Mouse (Mus musculus): ENCODE measurements at regions not wholly inside any gene's neighbourhood (a gene's known extent, or its start where the extent isn't known, plus 50 kb on each side); places are given as distances from the start of the nearest gene placed in this dataset.

GRCm38 (mm10) chr13:99041256-99041655 lies 56.9 kb upstream of the 1700024P04Rik start:
- Histone ChIP-seq H3K4me2 (ENCODE audit: low read length) (no peak overlapping the region), H3K9ac (replicated peaks; ENCODE audit: low read length) (no peak overlapping the region), H3K4me3 (replicated peaks; ENCODE audit: low read depth, low read length) (no peak overlapping the region), H3K36me3 (ENCODE audit: control insufficient read depth, insufficient read depth, low read length) (no peaks in the 10 kb centered on the region), H3K27me3 (ENCODE audit: control insufficient read depth, insufficient read depth, low read length) (no peaks in the 10 kb centered on the region), H3K27ac (replicated peaks; ENCODE audit: low read depth, low read length) (no peak overlapping the region), H3K4me1 (ENCODE audit: control insufficient read depth, insufficient read depth, low read length) (no peaks in the 10 kb centered on the region), H3K9me3 (ENCODE audit: control insufficient read depth, low read length) (no peaks in the 10 kb centered on the region)
- ATAC-seq (ENCODE audit: low FRiP score, low TSS enrichment), result no peak
- 97% methylated on average over 6 of the region's 6 CpGs for WGBS
- no peak for DNase-seq

- no peak overlapping the region for H3K9ac ChIP-seq (replicated peaks; ENCODE audit: low read length)
- H3K9me3 ChIP-seq (ENCODE audit: control insufficient read depth, low read length), result no peaks in the 10 kb centered on the region
- H3K4me3 ChIP-seq (replicated peaks; ENCODE audit: low read depth, low read length), result no peak overlapping the region
- no peak for DNase-seq
- H3K4me2 ChIP-seq (ENCODE audit: low read length), result no peak overlapping the region
- no peaks in the 10 kb centered on the region for H3K36me3 ChIP-seq (ENCODE audit: control insufficient read depth, insufficient read depth, low read length)
- no peak overlapping the region for H3K27ac ChIP-seq (replicated peaks; ENCODE audit: low read depth, low read length)
- WGBS, result 97% methylated on average over 6 of the region's 6 CpGs
- no peaks in the 10 kb centered on the region for H3K4me1 ChIP-seq (ENCODE audit: control insufficient read depth, insufficient read depth, low read length)
- no peaks in the 10 kb centered on the region for H3K27me3 ChIP-seq (ENCODE audit: control insufficient read depth, insufficient read depth, low read length)
- ATAC-seq (ENCODE audit: low FRiP score, low TSS enrichment), result no peak
These were observed 56.5 kb upstream of the 1700024P04Rik start for GRCm38 (mm10) chr13:99040846-99041245.

- no peaks in the 10 kb centered on the region for H3K9me3 ChIP-seq (ENCODE audit: control insufficient read depth, low read length)
- H3K9ac ChIP-seq (replicated peaks; ENCODE audit: low read length), result no peak overlapping the region
- 76% methylated on average over 4 of the region's 4 CpGs for WGBS
- H3K27ac ChIP-seq (replicated peaks; ENCODE audit: low read depth, low read length), result no peak overlapping the region
- no peak overlapping the region for H3K4me3 ChIP-seq (replicated peaks; ENCODE audit: low read depth, low read length)
- no peaks in the 10 kb centered on the region for H3K4me1 ChIP-seq (ENCODE audit: control insufficient read depth, insufficient read depth, low read length)
- no peak for DNase-seq
- H3K4me2 ChIP-seq (ENCODE audit: low read length), result no peak overlapping the region
- H3K27me3 ChIP-seq (ENCODE audit: control insufficient read depth, insufficient read depth, low read length), result no peaks in the 10 kb centered on the region
- no peak for ATAC-seq (ENCODE audit: low FRiP score, low TSS enrichment)
- H3K36me3 ChIP-seq (ENCODE audit: control insufficient read depth, insufficient read depth, low read length), result no peaks in the 10 kb centered on the region
These were observed 55.8 kb upstream of the 1700024P04Rik start for GRCm38 (mm10) chr13:99040171-99040570.

GRCm38 (mm10) chr13:99039063-99039385 lies 54.7 kb upstream of the 1700024P04Rik start:
- ATAC-seq (ENCODE audit: low FRiP score, low TSS enrichment) (no peak), DNase-seq (no peak)
- no peak overlapping the region for H3K4me2 ChIP-seq (ENCODE audit: low read length)
- no peaks in the 10 kb centered on the region for H3K27me3 ChIP-seq (ENCODE audit: control insufficient read depth, insufficient read depth, low read length)
- no peaks in the 10 kb centered on the region for H3K4me1 ChIP-seq (ENCODE audit: control insufficient read depth, insufficient read depth, low read length)
- H3K9me3 ChIP-seq (ENCODE audit: control insufficient read depth, low read length), result no peaks in the 10 kb centered on the region
- H3K27ac ChIP-seq (replicated peaks; ENCODE audit: low read depth, low read length), result no peak overlapping the region
- H3K36me3 ChIP-seq (ENCODE audit: control insufficient read depth, insufficient read depth, low read length), result no peaks in the 10 kb centered on the region
- H3K9ac ChIP-seq (replicated peaks; ENCODE audit: low read length), result no peak overlapping the region
- 93% methylated on average over 7 of the region's 7 CpGs for WGBS
- no peak overlapping the region for H3K4me3 ChIP-seq (replicated peaks; ENCODE audit: low read depth, low read length)

GRCm38 (mm10) chr13:99038198-99039062 lies 54.1 kb upstream of the 1700024P04Rik start:
- Histone ChIP-seq H3K36me3 (ENCODE audit: control insufficient read depth, insufficient read depth, low read length) (no peaks in the 10 kb centered on the region), H3K27ac (replicated peaks; ENCODE audit: low read depth, low read length) (no peak overlapping the region), H3K27me3 (ENCODE audit: control insufficient read depth, insufficient read depth, low read length) (no peaks in the 10 kb centered on the region), H3K9me3 (ENCODE audit: control insufficient read depth, low read length) (no peaks in the 10 kb centered on the region), H3K4me2 (ENCODE audit: low read length) (no peak overlapping the region), H3K9ac (replicated peaks; ENCODE audit: low read length) (no peak overlapping the region), H3K4me1 (ENCODE audit: control insufficient read depth, insufficient read depth, low read length) (0 out of 2 replicates have a peak, but pooled peaks cover 2% of the 10 kb centered on the region), H3K4me3 (replicated peaks; ENCODE audit: low read depth, low read length) (no peak overlapping the region)
- no peak for ATAC-seq (ENCODE audit: low FRiP score, low TSS enrichment)
- WGBS, result 73% methylated on average over 15 of the region's 15 CpGs
- no peak for DNase-seq

GRCm38 (mm10) chr13:99037131-99037530 lies 52.8 kb upstream of the 1700024P04Rik start:
- Histone ChIP-seq H3K27ac (replicated peaks; ENCODE audit: low read depth, low read length) (no peak overlapping the region), H3K4me2 (ENCODE audit: low read length) (no peak overlapping the region), H3K9ac (replicated peaks; ENCODE audit: low read length) (no peak overlapping the region), H3K36me3 (ENCODE audit: control insufficient read depth, insufficient read depth, low read length) (no peaks in the 10 kb centered on the region), H3K4me3 (replicated peaks; ENCODE audit: low read depth, low read length) (no peak overlapping the region), H3K4me1 (ENCODE audit: control insufficient read depth, insufficient read depth, low read length) (peaks cover 9% of the 10 kb centered on the region; the same call in 1 of the 2 replicates), H3K27me3 (ENCODE audit: control insufficient read depth, insufficient read depth, low read length) (no peaks in the 10 kb centered on the region), H3K9me3 (ENCODE audit: control insufficient read depth, low read length) (no peaks in the 10 kb centered on the region)
- DNase-seq, result no peak
- WGBS, result 90% methylated on average over 4 of the region's 4 CpGs
- ATAC-seq (ENCODE audit: low FRiP score, low TSS enrichment), result no peak
